Mouse (Mus musculus): ENCODE results near the gene 1110051M20Rik. TPM values are rescaled to one million over a fixed set of nuclear protein-coding genes. Genes with fewer than 3 reads are reported as not detected.

1110051M20Rik gene
- total and polyA plus RNA-seq, 3 experiments: 21.1 to 34.0 (median 26.2) TPM

DNA sequence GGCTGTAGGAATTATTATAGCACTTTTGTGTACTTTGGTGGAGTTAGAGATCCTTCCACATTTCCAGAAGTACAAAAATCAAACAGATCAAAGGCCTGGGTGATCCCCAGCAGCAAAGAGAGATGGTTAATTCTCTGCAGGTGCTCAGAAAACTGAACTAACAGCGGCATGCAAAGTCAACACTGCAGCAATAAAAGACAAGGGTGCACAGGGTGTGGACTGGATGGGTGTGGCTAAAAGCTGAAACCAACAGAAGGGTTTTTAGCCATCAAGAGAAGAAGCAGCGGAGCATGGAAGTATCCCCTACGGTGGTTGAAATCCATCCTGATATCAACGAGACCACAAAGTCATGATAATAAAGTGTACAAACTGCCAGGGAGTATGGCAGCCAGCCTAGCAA is 122.0 kb downstream of the 1110051M20Rik start:
- dilution Hi-C loops (cut with MboI; ENCODE audit: extremely low pct_ligation_motif_present, extremely low pct_unique_long_range_greater_than_20kb, low sequenced_read_pairs) (no loop called here), in situ Hi-C loops (cut with MboI; ENCODE audit: low pct_ligation_motif_present, low pct_unique_long_range_greater_than_20kb, low sequenced_read_pairs) (no loop called here)
- Histone ChIP-seq H3K27ac (ENCODE audit: insufficient read depth, low read depth) (no peak overlapping the region), H3K27me3 (replicated peaks) (no peaks in the 10 kb centered on the region), H3K4me3 (replicated peaks in 1 of 3; ENCODE audit: low read depth in 2 of 3, low read length in 2 of 3, poor library complexity in 1 of 3) (no peak overlapping the region), H3K9me3 (replicated peaks; ENCODE audit: low read length) (no peaks in the 10 kb centered on the region), H3K4me2 (ENCODE audit: insufficient read depth, low read depth, poor library complexity, severe bottlenecking) (no peak overlapping the region), H3K4me1 (ENCODE audit: control insufficient read depth in 1 of 2, insufficient read depth in 2 of 2) (no peaks in the 10 kb centered on the region), H3K79me2 (replicated peaks; ENCODE audit: control insufficient read depth, extremely low read depth, insufficient read depth, poor library complexity, severe bottlenecking) (no peaks in the 10 kb centered on the region), H3K36me3 (replicated peaks in 1 of 2; ENCODE audit: control insufficient read depth in 1 of 2, insufficient read depth in 1 of 2, low read length in 1 of 2) (peaks cover 0 to 6% of the 10 kb centered on the region in 2 experiments), H3K9ac (ENCODE audit: insufficient read depth, low read depth) (no peak overlapping the region)
- no peak for DNase-seq (ENCODE audit: extremely low read depth)
- TF ChIP-seq ZNF384 (IDR thresholded peaks at IDR 0.05; ENCODE audit: low read depth, low read length) (no peak), NRF1 (IDR thresholded peaks at IDR 0.05; ENCODE audit: low read depth, low read length) (no peak), RAD21 (IDR thresholded peaks at IDR 0.05; ENCODE audit: low read depth, low read length) (no peak), POLR2AphosphoS2 (IDR thresholded peaks at IDR 0.05; ENCODE audit: low read depth, low read length) (no peak), E2F4 (IDR thresholded peaks at IDR 0.05; ENCODE audit: insufficient replicate concordance, low read depth, low read length) (no peak), ETS1 (conservative IDR thresholded peaks at IDR 0.05; ENCODE audit: low read depth, low read length) (no peak), JUN (IDR thresholded peaks at IDR 0.05; ENCODE audit: insufficient read depth, low read depth, low read length) (no peak)

DNA sequence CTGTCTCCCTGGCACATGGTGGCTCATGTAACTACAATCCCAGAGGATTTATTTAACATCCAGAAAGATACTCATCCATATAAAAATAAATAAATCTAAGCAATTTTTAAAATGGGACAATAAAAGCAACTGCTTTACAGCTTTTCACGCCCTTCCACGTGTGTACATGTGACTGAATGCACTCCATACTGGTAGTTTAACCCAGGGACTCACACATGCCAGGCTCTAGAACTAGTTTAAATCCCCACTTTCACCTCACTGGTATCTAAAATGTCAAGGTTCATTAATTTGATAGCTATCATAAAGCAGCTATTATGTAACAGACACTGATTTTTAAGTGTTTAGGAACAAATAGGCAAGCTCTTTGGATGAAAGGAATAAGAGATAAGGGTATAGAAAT is 122.6 kb downstream of the 1110051M20Rik start:
- Histone ChIP-seq H3K36me3 (replicated peaks in 1 of 2; ENCODE audit: control insufficient read depth in 1 of 2, insufficient read depth in 1 of 2, low read length in 1 of 2) (peaks cover 0 to 10% of the 10 kb centered on the region in 2 experiments), H3K79me2 (replicated peaks; ENCODE audit: control insufficient read depth, extremely low read depth, insufficient read depth, poor library complexity, severe bottlenecking) (no peaks in the 10 kb centered on the region), H3K4me3 (replicated peaks in 1 of 3; ENCODE audit: low read depth in 2 of 3, low read length in 2 of 3, poor library complexity in 1 of 3) (no peak overlapping the region), H3K4me1 (ENCODE audit: control insufficient read depth in 1 of 2, insufficient read depth in 2 of 2) (no peaks in the 10 kb centered on the region), H3K4me2 (ENCODE audit: insufficient read depth, low read depth, poor library complexity, severe bottlenecking) (no peak overlapping the region), H3K9ac (ENCODE audit: insufficient read depth, low read depth) (no peak overlapping the region), H3K27ac (ENCODE audit: insufficient read depth, low read depth) (no peak overlapping the region), H3K9me3 (replicated peaks; ENCODE audit: low read length) (no peaks in the 10 kb centered on the region), H3K27me3 (replicated peaks) (no peaks in the 10 kb centered on the region)
- no peak for TF ChIP-seq ZKSCAN1 (IDR thresholded peaks at IDR 0.05; ENCODE audit: borderline replicate concordance, low read depth, low read length)
- TF ChIP-seq MAFK (IDR thresholded peaks at IDR 0.05; ENCODE audit: insufficient replicate concordance, low read length): no peak
- TF ChIP-seq E2F4 (IDR thresholded peaks at IDR 0.05; ENCODE audit: insufficient replicate concordance, low read depth, low read length): no peak
- no peak for TF ChIP-seq TCF12 (IDR thresholded peaks at IDR 0.05; ENCODE audit: low read depth, low read length)
- no peak for TF ChIP-seq NRF1 (IDR thresholded peaks at IDR 0.05; ENCODE audit: low read depth, low read length)
- no peak for TF ChIP-seq MAX (IDR thresholded peaks at IDR 0.05; ENCODE audit: low read length)
- no peak for TF ChIP-seq NELFE (IDR thresholded peaks at IDR 0.05; ENCODE audit: low read depth, low read length)
- TF ChIP-seq SIN3A (IDR thresholded peaks at IDR 0.05; ENCODE audit: low read length): no peak
- TF ChIP-seq POLR2A (IDR thresholded peaks at IDR 0.05; ENCODE audit: low read depth, low read length): no peak
- no peak for TF ChIP-seq ELF1 (IDR thresholded peaks at IDR 0.05; ENCODE audit: low read depth, low read length)
- no peak for TF ChIP-seq POLR2AphosphoS2 (IDR thresholded peaks at IDR 0.05; ENCODE audit: low read depth, low read length)
- no peak for TF ChIP-seq MXI1 (IDR thresholded peaks at IDR 0.05; ENCODE audit: low read depth, low read length)
- no peak for TF ChIP-seq HCFC1 (IDR thresholded peaks at IDR 0.05; ENCODE audit: low read depth, low read length)
- TF ChIP-seq USF1 (IDR thresholded peaks at IDR 0.05; ENCODE audit: low read depth, low read length): no peak
- TF ChIP-seq EP300 (IDR thresholded peaks at IDR 0.05; ENCODE audit: low read length): no peak
- no peak for DNase-seq (ENCODE audit: extremely low read depth)
- dilution Hi-C loops (cut with MboI; ENCODE audit: extremely low pct_ligation_motif_present, extremely low pct_unique_long_range_greater_than_20kb, low sequenced_read_pairs): no loop called here
- in situ Hi-C loops (cut with MboI; ENCODE audit: low pct_ligation_motif_present, low pct_unique_long_range_greater_than_20kb, low sequenced_read_pairs): no loop called here
